Mouse (Mus musculus): ENCODE data around the gene Morn2.
A peak's percentile ranks its signal among the peaks of the same experiment; 100 is the strongest.
"Not testable (repeated sequence)": the region's sequence is repeated elsewhere in the genome, so short reads cannot be mapped to it uniquely, and the experiment has no call there.

Morn2 gene

GRCm38 (mm10) chr17:80290074-80290657 lies at the start of gene Morn2, which contains the start of gene Dhx57:
TSS of gene Morn2 (plus strand) at chr17:80290203.
TSS of gene Dhx57 (minus strand) at chr17:80290476.
- DNase-seq (ENCODE audit: low spot score in 2 of 2): peak; percentile 92 to 98

- DNase-seq (ENCODE audit: low spot score in 2 of 2): no peak
Measured at GRCm38 (mm10) chr17:80241594-80241993, 48.4 kb upstream of the Morn2 start.

DNA sequence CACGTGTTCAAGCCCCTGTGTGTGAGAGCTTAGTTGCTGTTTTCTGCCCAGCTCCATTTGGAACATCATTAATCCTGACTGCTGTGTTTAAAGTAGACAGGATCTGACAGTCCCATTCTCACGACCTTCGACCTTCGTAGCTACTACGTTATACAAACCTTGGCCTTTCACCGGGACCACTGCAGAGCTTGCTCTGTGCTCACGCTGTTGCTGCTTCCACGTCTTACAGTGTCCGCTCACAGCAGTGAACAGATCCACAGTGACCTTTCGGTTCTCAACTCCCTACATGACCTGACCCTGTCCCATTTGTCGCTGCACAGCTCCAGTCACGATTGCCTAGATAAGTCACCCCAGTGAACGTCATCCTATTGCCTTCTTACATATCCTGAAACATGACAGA lies 46.9 kb upstream of the Morn2 start:
- no peak for DNase-seq (ENCODE audit: low spot score in 2 of 2)

DNA sequence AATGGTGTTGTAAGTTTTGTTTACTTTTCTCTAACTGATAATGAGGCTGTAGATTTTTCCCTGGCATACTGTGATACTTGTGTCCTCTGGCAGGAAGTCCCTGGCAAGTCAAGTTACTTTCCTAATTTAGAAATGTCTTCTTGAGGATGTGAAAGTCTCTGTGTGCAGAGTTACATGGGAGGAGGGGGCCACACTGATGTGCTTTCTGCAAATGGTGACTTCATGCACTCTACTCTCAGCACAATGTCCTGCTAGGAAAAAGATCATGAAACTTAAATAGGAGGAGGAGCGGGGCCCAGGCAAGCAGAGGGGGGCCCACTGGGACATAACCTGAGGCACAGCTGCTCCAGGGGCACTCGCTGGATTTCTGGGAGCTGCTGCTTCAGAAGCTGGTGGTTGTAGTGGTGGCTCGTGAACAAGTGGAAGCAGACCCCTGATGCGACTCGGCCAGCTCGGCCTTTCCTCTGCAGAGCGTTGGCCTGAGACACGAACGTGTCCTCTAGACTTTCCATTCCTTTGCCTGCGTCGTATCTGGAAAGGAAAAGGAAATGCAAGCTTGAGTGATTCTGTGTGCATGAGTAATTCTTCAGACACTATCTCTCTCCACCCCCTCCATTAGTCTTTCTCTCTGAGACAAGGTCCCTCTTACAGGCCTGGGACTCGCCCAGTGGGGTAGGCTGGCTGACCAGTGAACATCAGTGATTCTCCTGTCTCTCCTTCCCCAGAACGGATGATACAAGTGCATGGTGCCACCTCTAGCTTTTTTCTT lies 37.1 kb upstream of the Morn2 start:
- DNase-seq (ENCODE audit: low spot score in 2 of 2): no peak

GRCm38 (mm10) chr17:80254421-80254820 lies 35.6 kb upstream of the Morn2 start:
- no peak for DNase-seq (ENCODE audit: low spot score in 2 of 2)

- no peak for DNase-seq (ENCODE audit: low spot score in 2 of 2)
Measured at GRCm38 (mm10) chr17:80255208-80255607, 34.8 kb upstream of the Morn2 start.

DNA sequence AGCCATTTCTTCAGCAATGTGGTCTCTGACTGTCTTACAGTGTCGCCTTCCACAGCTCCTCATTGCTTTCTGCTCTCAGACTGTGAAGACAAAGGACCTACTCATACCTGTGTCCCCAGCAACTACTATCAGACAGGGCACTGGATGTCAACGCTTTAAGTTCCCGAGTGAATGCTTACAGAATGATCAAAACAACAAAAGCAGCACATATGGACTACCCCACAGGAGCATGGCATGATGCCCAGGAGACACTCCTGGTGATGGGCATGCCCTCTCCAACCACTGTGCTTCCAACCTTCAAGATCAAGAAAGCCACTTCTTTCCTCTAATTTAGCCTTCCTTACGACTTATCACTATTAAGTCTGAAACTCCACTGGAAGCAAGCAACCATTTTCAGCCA lies 22.9 kb upstream of the Morn2 start:
- DNase-seq (ENCODE audit: low spot score in 2 of 2): no peak

DNA sequence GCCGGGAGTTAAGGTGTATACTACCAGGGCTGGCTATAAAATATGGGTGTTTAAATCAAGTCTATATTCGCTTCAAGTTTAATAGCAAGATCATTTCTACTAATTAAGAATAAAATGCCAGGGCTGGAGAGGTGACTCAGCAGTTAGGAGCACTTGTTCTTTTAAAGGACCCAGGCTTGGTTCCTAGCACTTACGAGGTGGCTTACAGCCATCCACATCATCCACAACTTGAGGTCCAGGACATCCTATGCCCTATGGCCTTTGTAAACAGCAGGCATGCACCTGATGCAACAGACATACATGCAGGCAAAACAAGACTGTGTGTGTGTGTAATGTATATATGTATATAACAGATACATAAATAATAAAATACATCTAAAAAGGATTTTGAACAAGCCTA lies 21.9 kb upstream of the Morn2 start:
- DNase-seq (ENCODE audit: low spot score in 2 of 2): no peak

- not testable (repeated sequence) for DNase-seq (ENCODE audit: low spot score in 2 of 2)
Measured at GRCm38 (mm10) chr17:80270622-80271021, 19.4 kb upstream of the Morn2 start.

DNA sequence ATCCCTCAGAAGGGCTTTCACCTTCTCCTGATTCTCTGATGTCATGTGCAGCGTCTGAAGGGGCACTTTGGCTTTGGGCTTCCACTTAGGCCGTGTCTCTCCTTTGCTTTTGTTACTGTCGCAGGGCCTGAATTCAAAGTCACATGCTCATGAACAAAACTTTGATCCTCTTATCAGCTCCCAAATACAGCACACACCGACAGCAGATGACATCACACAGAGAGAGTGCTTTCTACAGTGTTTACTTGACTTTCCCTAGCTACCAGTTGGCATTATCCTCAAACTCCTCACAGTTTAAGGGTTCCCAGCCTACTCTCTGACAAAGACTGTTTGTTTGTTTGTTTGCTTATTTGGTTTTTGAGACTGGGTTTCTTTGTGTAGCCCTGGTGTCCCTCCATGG lies 11.7 kb upstream of the Morn2 start:
- no peak for DNase-seq (ENCODE audit: low spot score in 2 of 2)

DNA sequence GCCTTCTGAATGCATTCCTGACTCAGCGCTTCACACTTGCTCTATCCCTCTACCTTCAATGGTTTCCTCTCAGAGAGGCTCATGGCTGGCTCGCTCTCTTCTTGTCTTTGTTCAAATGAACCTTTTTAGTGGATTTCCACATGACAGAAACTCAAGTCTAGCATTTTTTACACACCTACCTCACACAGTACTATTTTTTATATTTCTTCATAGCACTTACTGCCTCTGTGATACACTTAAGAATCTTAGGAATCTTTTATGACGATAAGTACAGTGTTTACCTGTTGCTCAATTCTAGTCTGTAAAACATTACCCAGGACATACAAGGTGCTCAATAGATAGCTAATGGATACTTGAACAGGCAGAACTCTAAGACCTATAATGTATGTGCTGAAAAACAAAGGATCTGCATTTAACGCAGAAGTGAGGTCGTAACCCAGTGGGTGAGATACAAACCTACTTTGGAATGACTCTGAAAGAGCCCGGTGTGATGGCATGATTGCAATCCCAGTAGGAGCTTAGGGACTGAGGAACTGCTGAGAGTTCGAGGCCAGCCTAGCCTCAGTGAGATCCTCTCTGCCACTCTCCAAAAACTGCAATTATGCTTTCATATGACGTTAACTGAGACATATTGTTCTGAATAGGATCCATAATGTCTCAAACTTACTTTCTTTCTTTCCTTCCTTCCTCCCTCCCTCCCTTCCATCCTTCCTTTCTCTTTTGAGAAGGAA lies 10.5 kb upstream of the Morn2 start:
- no peak for DNase-seq (ENCODE audit: low spot score in 2 of 2)

DNA sequence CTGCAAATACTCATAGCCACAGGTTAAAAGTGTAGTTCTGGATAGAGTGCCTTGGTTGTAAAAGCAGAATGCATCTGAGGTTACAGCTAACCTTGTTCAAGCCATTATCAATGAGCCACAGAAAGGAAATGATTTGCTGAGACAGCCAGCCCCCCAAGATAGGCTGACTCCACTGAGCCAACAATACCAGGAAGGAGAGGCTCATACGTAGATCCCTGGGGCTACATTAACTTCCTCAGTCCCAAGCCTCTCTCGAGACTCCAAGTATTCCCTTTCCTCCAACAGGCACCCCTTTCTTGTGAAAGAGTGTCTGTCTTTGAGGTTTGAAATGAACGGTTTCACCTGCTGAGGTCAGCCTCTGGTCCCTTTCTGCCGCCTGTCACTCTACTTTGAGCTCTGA lies 5.6 kb upstream of the Morn2 start:
- DNase-seq (ENCODE audit: low spot score in 2 of 2): no peak

GRCm38 (mm10) chr17:80288012-80288411 lies 2.0 kb upstream of the Morn2 start:
- DNase-seq (ENCODE audit: low spot score in 2 of 2): no peak

GRCm38 (mm10) chr17:80289280-80290073 lies 526 bp upstream of the Morn2 start:
- no peak for DNase-seq (ENCODE audit: low spot score in 2 of 2)

GRCm38 (mm10) chr17:80291148-80291547 lies 1.1 kb downstream of the Morn2 start:
- peak; percentile 15 to 41 for DNase-seq (ENCODE audit: low spot score in 2 of 2)

DNA sequence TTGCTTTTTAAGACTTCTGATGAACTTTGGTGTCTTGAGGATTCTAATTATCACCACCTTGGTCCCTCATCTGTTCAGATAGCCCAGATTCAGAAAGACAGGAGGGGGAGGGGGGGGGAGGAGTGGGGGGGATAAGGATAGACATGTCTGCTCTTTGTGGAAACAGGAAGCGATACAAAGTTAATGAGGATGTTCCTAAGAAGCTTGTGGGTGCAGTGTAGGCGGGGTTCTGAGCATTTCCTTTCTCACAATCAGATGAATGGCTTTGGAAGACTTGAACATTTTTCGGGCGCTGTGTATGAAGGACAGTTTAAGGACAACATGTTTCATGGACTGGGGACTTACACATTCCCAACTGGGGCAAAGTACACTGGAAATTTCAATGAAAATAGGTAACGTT lies 5.3 kb downstream of the Morn2 start:
- DNase-seq (ENCODE audit: low spot score in 2 of 2): no peak

DNA sequence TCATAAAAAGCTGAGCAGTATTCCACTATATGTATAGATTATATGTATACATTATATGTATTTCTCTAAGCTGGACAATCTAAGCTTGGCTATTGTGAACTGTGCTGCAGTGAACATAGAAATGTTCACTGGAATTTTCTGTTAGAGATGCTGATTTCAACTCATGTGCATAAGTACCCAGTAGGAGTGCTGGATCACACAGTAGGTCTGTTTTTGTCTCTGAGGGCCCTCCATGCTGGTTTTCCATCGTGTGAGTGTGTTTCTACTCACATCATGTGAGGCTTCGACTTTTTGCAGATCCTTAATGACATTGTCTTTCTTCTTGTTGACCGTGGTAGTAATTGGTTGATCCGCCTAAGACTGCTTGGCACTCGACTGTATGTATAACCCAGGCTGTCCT lies 8.8 kb downstream of the Morn2 start:
- DNase-seq (ENCODE audit: low spot score in 2 of 2): no peak

DNA sequence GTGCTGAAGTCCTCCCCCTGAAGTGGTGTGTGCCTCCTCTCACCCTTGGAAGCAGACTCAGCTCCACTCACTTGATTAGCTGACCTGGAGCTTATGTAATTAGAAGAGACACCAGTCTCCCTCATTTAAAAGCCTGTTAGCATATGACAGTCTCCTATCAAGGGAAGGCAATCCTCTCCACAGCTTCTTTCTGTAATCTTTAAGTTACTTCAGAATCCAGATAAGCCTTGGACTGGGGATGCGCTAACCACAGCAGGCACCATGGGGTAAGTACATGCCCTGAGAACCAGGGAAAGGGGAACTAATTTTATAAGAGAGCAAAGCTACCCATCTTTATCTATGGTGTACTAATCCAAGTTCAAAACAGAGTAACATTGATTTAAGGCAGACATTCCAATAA lies 17.2 kb downstream of the Morn2 start, which contains the start of gene Arhgef33:
TSS of gene Arhgef33 (plus strand) at position 157 of the 400 bp plus-strand sequence.
- DNase-seq (ENCODE audit: low spot score in 2 of 2): no peak

GRCm38 (mm10) chr17:80311761-80312160 lies 21.8 kb downstream of the Morn2 start:
- DNase-seq (ENCODE audit: low spot score in 2 of 2): no peak

GRCm38 (mm10) chr17:80312405-80312804 lies 22.4 kb downstream of the Morn2 start:
- no peak for DNase-seq (ENCODE audit: low spot score in 2 of 2)

GRCm38 (mm10) chr17:80322228-80322627 lies 32.2 kb downstream of the Morn2 start:
- DNase-seq (ENCODE audit: low spot score in 2 of 2): no peak

DNA sequence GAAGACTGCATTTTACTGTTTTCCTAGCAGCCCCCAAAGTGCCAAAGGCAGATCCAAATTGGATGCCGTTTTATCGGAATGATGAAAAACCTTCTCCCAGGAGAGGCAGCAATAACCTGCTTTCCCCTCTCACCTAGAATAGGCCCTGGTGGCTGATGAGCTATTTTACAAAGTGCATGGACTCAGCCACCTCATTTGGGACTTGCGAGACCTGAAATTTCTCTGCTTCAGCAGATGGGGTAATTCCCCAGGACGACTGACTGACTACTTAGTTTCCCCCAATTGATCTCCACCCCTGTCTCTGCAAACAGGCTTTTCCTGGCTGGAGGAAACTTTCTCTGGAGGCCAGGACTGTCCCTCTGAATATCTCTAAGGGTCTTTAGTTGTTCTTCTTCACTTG lies 33.0 kb downstream of the Morn2 start:
- no peak for DNase-seq (ENCODE audit: low spot score in 2 of 2)

Data from thymus, postnatal 10 days (tissue).